Mouse (Mus musculus) A20 (cell line): ENCODE measurements around the gene Ass1.

Experiments used
- DNase-seq: peaks from one replicate; pipeline ENCODE4 v3.0.0-alpha.2; 2011; ENCODE audit warnings: low read depth, low spot score

The Ass1 gene

GRCm38 (mm10) chr2:31469931-31470682 lies at the start of gene Ass1:
Gene Ass1 (plus strand): TSS chr2:31470207.
- peak; percentile 82 for DNase-seq

- peak; percentile 16 for DNase-seq
These were observed 49.1 kb upstream of the Ass1 start for GRCm38 (mm10) chr2:31420914-31421313.

GRCm38 (mm10) chr2:31422576-31422975 lies 47.4 kb upstream of the Ass1 start:
- DNase-seq = no peak

GRCm38 (mm10) chr2:31431477-31431876 lies 38.5 kb upstream of the Ass1 start:
- DNase-seq = no peak

- DNase-seq = no peak
These were observed 35.3 kb upstream of the Ass1 start for GRCm38 (mm10) chr2:31434746-31435145.

GRCm38 (mm10) chr2:31435567-31435966 lies 34.4 kb upstream of the Ass1 start:
- DNase-seq = no peak

GRCm38 (mm10) chr2:31437480-31438245 lies 32.3 kb upstream of the Ass1 start:
- no peak for DNase-seq

GRCm38 (mm10) chr2:31439576-31439975 lies 30.4 kb upstream of the Ass1 start:
- DNase-seq = no peak

- no peak for DNase-seq
These were observed 27.4 kb upstream of the Ass1 start for GRCm38 (mm10) chr2:31442480-31443160.

GRCm38 (mm10) chr2:31446036-31446435 lies 24.0 kb upstream of the Ass1 start:
- no peak for DNase-seq

GRCm38 (mm10) chr2:31446456-31446855 lies 23.6 kb upstream of the Ass1 start:
- DNase-seq = no peak

- DNase-seq = peak; percentile 56
These were observed 22.5 kb upstream of the Ass1 start for GRCm38 (mm10) chr2:31447536-31447935.

- DNase-seq = no peak
These were observed 21.1 kb upstream of the Ass1 start for GRCm38 (mm10) chr2:31448756-31449440.

GRCm38 (mm10) chr2:31449441-31449815 lies 20.6 kb upstream of the Ass1 start:
- DNase-seq = no peak

GRCm38 (mm10) chr2:31449902-31450301 lies 20.1 kb upstream of the Ass1 start:
- no peak for DNase-seq

GRCm38 (mm10) chr2:31450661-31451060 lies 19.3 kb upstream of the Ass1 start:
- DNase-seq = no peak

GRCm38 (mm10) chr2:31451530-31451929 lies 18.5 kb upstream of the Ass1 start:
- peak; percentile 33 for DNase-seq

GRCm38 (mm10) chr2:31453011-31453410 lies 17.0 kb upstream of the Ass1 start:
- no peak for DNase-seq

- no peak for DNase-seq
These were observed 16.3 kb upstream of the Ass1 start for GRCm38 (mm10) chr2:31453559-31454177.

- no peak for DNase-seq
These were observed 15.7 kb upstream of the Ass1 start for GRCm38 (mm10) chr2:31454280-31454679.

GRCm38 (mm10) chr2:31455418-31455817 lies 14.6 kb upstream of the Ass1 start:
- no peak for DNase-seq
